Mouse (Mus musculus): Measurements from ENCODE around the gene Myadml2.

DNA sequence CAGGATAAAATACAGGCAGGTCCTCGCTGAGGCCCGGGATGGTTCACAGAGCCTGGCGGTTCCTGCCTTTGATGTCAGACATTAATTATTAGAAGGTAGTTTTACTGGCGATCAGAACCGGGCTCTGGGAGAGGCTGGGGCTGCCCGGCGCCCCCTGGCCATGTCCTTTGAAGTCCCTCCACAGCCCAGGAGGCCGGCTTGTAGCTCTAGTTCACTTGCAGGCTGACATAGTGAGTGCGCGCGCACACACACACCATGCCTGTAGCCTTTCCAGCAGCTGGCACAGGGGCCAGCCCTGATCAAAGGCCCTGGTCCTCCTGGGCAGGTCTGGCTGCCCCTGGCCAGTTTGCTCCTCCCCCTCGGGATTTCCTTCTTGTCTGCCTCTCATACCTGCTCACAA, 47.7 kb upstream of the Myadml2 start:
- TF ChIP-seq CTCF (IDR thresholded peaks at IDR 0.05; ENCODE audit: low read depth, low read length): no peak
- TF ChIP-seq POLR2A (IDR thresholded peaks at IDR 0.05; ENCODE audit: insufficient read depth, low read length): no peak
